Mouse (Mus musculus): Measurements from ENCODE around the gene Hist1h1b.

Gene Hist1h1b

GRCm38 (mm10) chr13:21782361-21783254, 2.2 kb upstream of the Hist1h1b start:
- peak in 1 of 2 experiments; percentile 15 for DNase-seq (ENCODE audit: low spot score in 2 of 2)

- DNase-seq (ENCODE audit: low spot score in 2 of 2), result no peak
Measured at GRCm38 (mm10) chr13:21781639-21782038, 1.2 kb upstream of the Hist1h1b start.

- no peak for DNase-seq (ENCODE audit: low spot score in 2 of 2)
Measured at GRCm38 (mm10) chr13:21781021-21781555, 663 bp upstream of the Hist1h1b start.

- peak; percentile 28 to 56 for DNase-seq (ENCODE audit: low spot score in 2 of 2)
Measured at GRCm38 (mm10) chr13:21778814-21779766, 1.3 kb downstream of the Hist1h1b start.

GRCm38 (mm10) chr13:21755707-21756106, 24.7 kb downstream of the Hist1h1b start:
- no peak for DNase-seq (ENCODE audit: low spot score in 2 of 2)

- DNase-seq (ENCODE audit: low spot score in 2 of 2), result peak in 1 of 2 experiments; percentile 21
Measured at GRCm38 (mm10) chr13:21754294-21755001, 26.0 kb downstream of the Hist1h1b start.

GRCm38 (mm10) chr13:21753524-21754285, 26.7 kb downstream of the Hist1h1b start, which contains the start of the genes Hist1h2ak and Hist1h2bn:
Gene Hist1h2ak, minus strand, starts transcription at chr13:21753827.
Gene Hist1h2bn, plus strand, starts transcription at chr13:21754123.
- DNase-seq (ENCODE audit: low spot score in 2 of 2), result peak in 1 of 2 experiments; percentile 47

- DNase-seq (ENCODE audit: low spot score in 2 of 2), result no peak
Measured at GRCm38 (mm10) chr13:21753051-21753523, 27.3 kb downstream of the Hist1h1b start.

GRCm38 (mm10) chr13:21752356-21752755, 28.1 kb downstream of the Hist1h1b start:
- no peak for DNase-seq (ENCODE audit: low spot score in 2 of 2)

- DNase-seq (ENCODE audit: low spot score in 2 of 2), result no peak
Measured at GRCm38 (mm10) chr13:21751827-21752226, 28.6 kb downstream of the Hist1h1b start.

- DNase-seq (ENCODE audit: low spot score in 2 of 2), result no peak
Measured at GRCm38 (mm10) chr13:21751417-21751816, 29.0 kb downstream of the Hist1h1b start.

- peak; percentile 92 to 95 for DNase-seq (ENCODE audit: low spot score in 2 of 2)
Measured at GRCm38 (mm10) chr13:21750159-21751017, 30.0 kb downstream of the Hist1h1b start, which contains the start of gene Hist1h4k. Gene Hist1h4k, minus strand, starts transcription at chr13:21750505.

GRCm38 (mm10) chr13:21749387-21750158, 30.9 kb downstream of the Hist1h1b start:
- no peak for DNase-seq (ENCODE audit: low spot score in 2 of 2)

GRCm38 (mm10) chr13:21745006-21745405, 35.4 kb downstream of the Hist1h1b start:
- DNase-seq (ENCODE audit: low spot score in 2 of 2), result no peak

- peak; percentile 61 to 79 for DNase-seq (ENCODE audit: low spot score in 2 of 2)
Measured at GRCm38 (mm10) chr13:21734906-21735767, 45.3 kb downstream of the Hist1h1b start, which contains the start of gene Hist1h4j. Gene Hist1h4j, plus strand, starts transcription at chr13:21735064.

GRCm38 (mm10) chr13:21734010-21734905, 46.2 kb downstream of the Hist1h1b start:
- peak; percentile 26 to 82 for DNase-seq (ENCODE audit: low spot score in 2 of 2)

Measured in cerebellum, postnatal 4 days (tissue).